ENCODE assay signal across 20 mouse cellular contexts in the genomic region with DNA sequence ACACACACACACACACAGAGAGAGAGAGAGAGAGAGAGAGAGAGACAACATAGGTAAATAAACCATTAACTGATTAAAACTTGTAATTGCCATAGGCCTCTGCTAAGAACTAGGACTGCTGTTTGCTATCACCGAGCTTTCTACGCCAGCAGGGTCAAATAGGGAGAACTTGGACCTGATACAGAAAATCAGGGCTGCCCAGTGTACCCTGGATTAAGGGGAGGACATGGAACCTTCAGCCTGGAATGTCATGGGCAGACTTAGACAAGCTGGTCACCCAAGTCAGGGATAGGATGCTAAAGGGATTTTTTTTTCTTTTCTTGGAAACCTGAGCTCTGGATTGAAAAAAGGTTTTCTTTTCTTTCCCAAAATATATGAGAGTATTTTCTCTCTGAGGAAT. TPM values are rescaled to one million over a fixed set of nuclear protein-coding genes. Genes with fewer than 3 reads are reported as not detected.
DNase-seq lines count a peak whose midpoint lies in the region; ATAC-seq and TF ChIP-seq lines count a peak whose summit lies in the region.
"Had no signal": no experiment of that assay in that cellular context is flagged by ENCODE, and none has a peak within 500 bp of the region (broad histone marks: within the 10 kb centered on the region; RNA-seq: fewer than 3 reads in every experiment).

No protein-coding gene starts in this region.

- H3K9me3 ChIP-seq in heart, embryonic 12.5 days (replicated peaks) = no peaks in the 10 kb centered on the region
- no peaks in the 10 kb centered on the region for H3K9me3 ChIP-seq in midbrain, embryonic 13.5 days
- H3K9me3 ChIP-seq: hindbrain, embryonic 12.5 days; stomach, embryonic 15.5 days had no signal

- no peak for TF ChIP-seq CTCF in cerebellum, adult 2 months (IDR thresholded peaks at IDR 0.05; ENCODE audit: borderline replicate concordance, insufficient read depth, low read depth, low read length)
- TF ChIP-seq CTCF in left cerebral cortex, adult 2 months (IDR thresholded peaks at IDR 0.05) = no peak

- no peaks in the 10 kb centered on the region for H3K27me3 ChIP-seq in cerebellum, adult 2 months (ENCODE audit: control insufficient read depth, insufficient read depth, low read length)
- H3K27me3 ChIP-seq in heart, embryonic 12.5 days (replicated peaks) = no peaks in the 10 kb centered on the region
- 0 out of 2 replicates have a peak, but pooled peaks cover 3% of the 10 kb centered on the region for H3K27me3 ChIP-seq in midbrain, embryonic 13.5 days
- H3K27me3 ChIP-seq: hindbrain, embryonic 12.5 days; stomach, embryonic 15.5 days had no signal

- no peak overlapping the region for H3K9ac ChIP-seq in heart, embryonic 12.5 days
- H3K9ac ChIP-seq in midbrain, embryonic 13.5 days (replicated peaks) = no peak overlapping the region
- H3K9ac ChIP-seq: hindbrain, embryonic 12.5 days; stomach, embryonic 15.5 days had no signal

- no peak for ATAC-seq in cerebellum, adult (ENCODE audit: insufficient number of reproducible peaks, low FRiP score, low TSS enrichment)
- ATAC-seq in heart, embryonic 12.5 days (ENCODE audit: insufficient number of reproducible peaks, low FRiP score) = no peak
- ATAC-seq in midbrain, embryonic 13.5 days = no peak
- ATAC-seq: lung, postnatal 0 days had no signal

- H3K4me3 ChIP-seq in cerebellum, adult 2 months (replicated peaks; ENCODE audit: insufficient read depth, low read depth, low read length) = no peak overlapping the region
- no peak overlapping the region for H3K4me3 ChIP-seq in heart, embryonic 12.5 days
- no peak overlapping the region for H3K4me3 ChIP-seq in midbrain, embryonic 13.5 days (replicated peaks)
- H3K4me3 ChIP-seq in left cerebral cortex, adult 2 months = no peak overlapping the region
- H3K4me3 ChIP-seq: hindbrain, embryonic 12.5 days; myocyte; stomach, embryonic 15.5 days had no signal

- intact Hi-C loops in left cerebral cortex, adult 2 months (cut with DNase I) = no loop called here

- H3K36me3 ChIP-seq in heart, embryonic 12.5 days = no peaks in the 10 kb centered on the region
- no peaks in the 10 kb centered on the region for H3K36me3 ChIP-seq in midbrain, embryonic 13.5 days
- H3K36me3 ChIP-seq: hindbrain, embryonic 12.5 days; stomach, embryonic 15.5 days had no signal

- peaks cover 18% of the 10 kb centered on the region for H3K4me1 ChIP-seq in cerebellum, adult 2 months (ENCODE audit: control insufficient read depth, insufficient read depth, low read length)
- H3K4me1 ChIP-seq in heart, embryonic 12.5 days (replicated peaks) = peaks cover 36% of the 10 kb centered on the region
- peaks cover 29% of the 10 kb centered on the region for H3K4me1 ChIP-seq in midbrain, embryonic 13.5 days (replicated peaks)

- H3K4me2 ChIP-seq in heart, embryonic 12.5 days = no peak overlapping the region
- no peak overlapping the region for H3K4me2 ChIP-seq in midbrain, embryonic 13.5 days (replicated peaks)

- TF ChIP-seq POLR2A in cerebellum, adult 2 months (IDR thresholded peaks at IDR 0.05; ENCODE audit: borderline replicate concordance, insufficient read depth, low read length) = no peak

- WGBS in cerebellum, adult 2 months = 59% methylated on average over 2 of the region's 2 CpGs
- whole genome bisulfite sequencing in heart, embryonic 12.5 days = 59% methylated on average over 2 of the region's 2 CpGs
- WGBS in midbrain, embryonic 13.5 days = 86% methylated on average over 2 of the region's 2 CpGs

- no peak overlapping the region for H3K27ac ChIP-seq in cerebellum, adult 2 months (ENCODE audit: insufficient read depth, low read length)
- H3K27ac ChIP-seq in heart, embryonic 12.5 days (ENCODE audit: poor library complexity, severe bottlenecking) = peak overlapping the region; percentile 75; the same call in 1 of the 2 replicates
- no peak overlapping the region for H3K27ac ChIP-seq in midbrain, embryonic 13.5 days
- H3K27ac ChIP-seq in left cerebral cortex, adult 2 months = no peak overlapping the region
- H3K27ac ChIP-seq: hindbrain, embryonic 12.5 days; stomach, embryonic 15.5 days had no signal

- peak; percentile 15 to 21 for DNase-seq in cerebellum, adult 2 months
- DNase-seq in kidney, adult 18-20 months = peak; percentile 48
- DNase-seq in kidney, postnatal 4 days = no peak
- peak; percentile 35 to 75 for DNase-seq in kidney, postnatal 25 days
- DNase-seq in left cerebral cortex, adult 2 months (ENCODE audit: extremely low spot score in 1 of 2, low spot score in 2 of 2) = no peak
- DNase-seq: B cell, adult 2 months; liver; right cerebral cortex, postnatal 25 days; thymus, postnatal 36 days had no signal

RNA-seq across cellular contexts. Expression of a gene that starts 35.1 kb away (rescaled TPM):
- polyA plus RNA-seq in cerebellum, adult 2 months (2012; rRNA removed) = not detected in 2 replicates
- not detected in 2 replicates for polyA plus RNA-seq in heart, embryonic 12.5 days (2016; fragmentation: Nextera tagmentation; extraction: Ambion mirVana)
- polyA plus RNA-seq in midbrain, embryonic 13.5 days (2015; fragmentation: Nextera tagmentation; extraction: Ambion mirVana) = not detected in 2 replicates
- total RNA-seq in left cerebral cortex, adult 2 months (2021) = not detected
- total RNA-seq: ES-E14; left cerebral cortex, adult 8-10 months had no signal
- polyA plus RNA-seq: brain, embryonic 14.5 days; hindbrain, embryonic 12.5 days; intestine, postnatal 0 days; lung, postnatal 0 days; stomach, embryonic 15.5 days had no signal

Comparison
In these comparisons a context has a peak if more than half of its experiments do, and no peak if none do; other contexts are left out.
1. DNase-seq: peak in cerebellum, adult 2 months (2 of 2), kidney, adult 18-20 months (single experiment) and kidney, postnatal 25 days (2 of 2); none in kidney, postnatal 4 days (0 of 2) and left cerebral cortex, adult 2 months (0 of 2).